Mouse (Mus musculus): ENCODE measurements around the gene Pot1b. TPM values are rescaled to one million over a fixed set of nuclear protein-coding genes. Genes with fewer than 3 reads are reported as not detected.

Pot1b gene
- 4.0 and 4.5 TPM in 2 replicates for polyA plus RNA-seq (2015; fragmentation: Nextera tagmentation; extraction: Ambion mirVana)

GRCm38 (mm10) chr17:55711984-55712811, at the start of gene Pot1b:
TSS of gene Pot1b (minus strand) at chr17:55712628.
- Histone ChIP-seq H3K36me3 (replicated peaks) (peaks cover 11% of the 10 kb centered on the region; the same call in 1 of the 2 replicates), H3K9me3 (replicated peaks) (no peaks in the 10 kb centered on the region), H3K4me1 (replicated peaks) (peaks cover 4% of the 10 kb centered on the region; the same call in 1 of the 2 replicates), H3K27ac (replicated peaks) (peak within 1 kb of the TSS; percentile 88), H3K27me3 (no peaks in the 10 kb centered on the region), H3K4me2 (peak within 1 kb of the TSS; percentile 76), H3K4me3 (replicated peaks) (peak within 1 kb of the TSS; percentile 86), H3K9ac (peak within 1 kb of the TSS; percentile 69)
- under 1% methylated on average over 37 of the region's 37 CpGs for WGBS (ENCODE audit: insufficient replicate concordance)
- peak; percentile 96 for ATAC-seq (ENCODE audit: insufficient read depth)

- Histone ChIP-seq H3K4me2 (no peak overlapping the region), H3K9ac (no peak overlapping the region), H3K36me3 (replicated peaks) (no peaks in the 10 kb centered on the region), H3K27ac (replicated peaks) (no peak overlapping the region), H3K4me1 (replicated peaks) (no peaks in the 10 kb centered on the region), H3K4me3 (replicated peaks) (no peak overlapping the region), H3K9me3 (replicated peaks) (no peaks in the 10 kb centered on the region), H3K27me3 (no peaks in the 10 kb centered on the region)
- ATAC-seq (ENCODE audit: insufficient read depth): no peak
- WGBS (ENCODE audit: insufficient replicate concordance): 26% methylated on average over 2 of the region's 2 CpGs
These were observed 38.7 kb upstream of the Pot1b start for GRCm38 (mm10) chr17:55751170-55751569.

GRCm38 (mm10) chr17:55749786-55750185, 37.4 kb upstream of the Pot1b start, which contains the start of gene Adgre4:
TSS of gene Adgre4 (plus strand) at chr17:55749984.
- H3K4me1 ChIP-seq (replicated peaks): no peaks in the 10 kb centered on the region
- H3K4me3 ChIP-seq (replicated peaks): no peak within 1 kb of the TSS
- H3K4me2 ChIP-seq: no peak within 1 kb of the TSS
- no peak within 1 kb of the TSS for H3K27ac ChIP-seq (replicated peaks)
- H3K9me3 ChIP-seq (replicated peaks): no peaks in the 10 kb centered on the region
- no peak for ATAC-seq (ENCODE audit: insufficient read depth)
- WGBS (ENCODE audit: insufficient replicate concordance): 9% methylated on average over 2 of the region's 2 CpGs
- H3K36me3 ChIP-seq (replicated peaks): no peaks in the 10 kb centered on the region
- no peak within 1 kb of the TSS for H3K9ac ChIP-seq
- no peaks in the 10 kb centered on the region for H3K27me3 ChIP-seq

GRCm38 (mm10) chr17:55736675-55737074, 24.2 kb upstream of the Pot1b start:
- Histone ChIP-seq H3K27ac (replicated peaks) (no peak overlapping the region), H3K9me3 (replicated peaks) (no peaks in the 10 kb centered on the region), H3K4me1 (replicated peaks) (no peaks in the 10 kb centered on the region), H3K36me3 (replicated peaks) (no peaks in the 10 kb centered on the region), H3K9ac (no peak overlapping the region), H3K4me2 (no peak overlapping the region), H3K27me3 (no peaks in the 10 kb centered on the region), H3K4me3 (replicated peaks) (no peak overlapping the region)
- 11% methylated on average over 1 of the region's 1 CpGs for WGBS (ENCODE audit: insufficient replicate concordance)
- ATAC-seq (ENCODE audit: insufficient read depth): no peak

- Histone ChIP-seq H3K36me3 (replicated peaks) (no peaks in the 10 kb centered on the region), H3K27ac (replicated peaks) (no peak overlapping the region), H3K4me1 (replicated peaks) (no peaks in the 10 kb centered on the region), H3K27me3 (no peaks in the 10 kb centered on the region), H3K9ac (no peak overlapping the region), H3K4me2 (no peak overlapping the region), H3K9me3 (replicated peaks) (no peaks in the 10 kb centered on the region), H3K4me3 (replicated peaks) (no peak overlapping the region)
- WGBS (ENCODE audit: insufficient replicate concordance): 25% methylated on average over 2 of the region's 2 CpGs
- no peak for ATAC-seq (ENCODE audit: insufficient read depth)
These were observed 13.8 kb upstream of the Pot1b start for GRCm38 (mm10) chr17:55726193-55726592.

- H3K27me3 ChIP-seq: no peaks in the 10 kb centered on the region
- H3K4me1 ChIP-seq (replicated peaks): no peaks in the 10 kb centered on the region
- H3K27ac ChIP-seq (replicated peaks): no peak overlapping the region
- H3K4me2 ChIP-seq: no peak overlapping the region
- 20% methylated on average over 2 of the region's 2 CpGs for WGBS (ENCODE audit: insufficient replicate concordance)
- no peaks in the 10 kb centered on the region for H3K9me3 ChIP-seq (replicated peaks)
- H3K36me3 ChIP-seq (replicated peaks): no peaks in the 10 kb centered on the region
- ATAC-seq (ENCODE audit: insufficient read depth): no peak
- no peak overlapping the region for H3K4me3 ChIP-seq (replicated peaks)
- H3K9ac ChIP-seq: no peak overlapping the region
These were observed 9.8 kb upstream of the Pot1b start for GRCm38 (mm10) chr17:55722250-55722649.

GRCm38 (mm10) chr17:55721270-55721669, 8.8 kb upstream of the Pot1b start:
- no peaks in the 10 kb centered on the region for H3K36me3 ChIP-seq (replicated peaks)
- no peak for ATAC-seq (ENCODE audit: insufficient read depth)
- no peak overlapping the region for H3K9ac ChIP-seq
- H3K9me3 ChIP-seq (replicated peaks): no peaks in the 10 kb centered on the region
- 30% methylated on average over 1 of the region's 1 CpGs for WGBS (ENCODE audit: insufficient replicate concordance)
- no peak overlapping the region for H3K4me3 ChIP-seq (replicated peaks)
- no peaks in the 10 kb centered on the region for H3K4me1 ChIP-seq (replicated peaks)
- H3K27ac ChIP-seq (replicated peaks): no peak overlapping the region
- H3K27me3 ChIP-seq: no peaks in the 10 kb centered on the region
- H3K4me2 ChIP-seq: no peak overlapping the region

GRCm38 (mm10) chr17:55702865-55703264, 9.6 kb downstream of the Pot1b start:
- H3K4me3 ChIP-seq (replicated peaks): no peak overlapping the region
- peaks cover 14% of the 10 kb centered on the region; the same call in 1 of the 2 replicates for H3K36me3 ChIP-seq (replicated peaks)
- no peaks in the 10 kb centered on the region for H3K27me3 ChIP-seq
- H3K9ac ChIP-seq: no peak overlapping the region
- no peak overlapping the region for H3K27ac ChIP-seq (replicated peaks)
- H3K9me3 ChIP-seq (replicated peaks): no peaks in the 10 kb centered on the region
- H3K4me1 ChIP-seq (replicated peaks): no peaks in the 10 kb centered on the region
- no peak overlapping the region for H3K4me2 ChIP-seq
- ATAC-seq (ENCODE audit: insufficient read depth): no peak
- 77% methylated on average over 5 of the region's 5 CpGs for WGBS (ENCODE audit: insufficient replicate concordance)

- Histone ChIP-seq H3K4me2 (no peak overlapping the region), H3K4me3 (replicated peaks) (no peak overlapping the region), H3K4me1 (replicated peaks) (no peaks in the 10 kb centered on the region), H3K36me3 (replicated peaks) (peaks cover 19% of the 10 kb centered on the region; the same call in 1 of the 2 replicates), H3K9me3 (replicated peaks) (no peaks in the 10 kb centered on the region), H3K27me3 (no peaks in the 10 kb centered on the region), H3K9ac (no peak overlapping the region), H3K27ac (replicated peaks) (no peak overlapping the region)
- no peak for ATAC-seq (ENCODE audit: insufficient read depth)
- 48% methylated on average over 3 of the region's 3 CpGs for WGBS (ENCODE audit: insufficient replicate concordance)
These were observed 10.1 kb downstream of the Pot1b start for GRCm38 (mm10) chr17:55702161-55702820.

- Histone ChIP-seq H3K36me3 (replicated peaks) (peaks cover 22% of the 10 kb centered on the region), H3K9ac (no peak overlapping the region), H3K27me3 (no peaks in the 10 kb centered on the region), H3K4me2 (no peak overlapping the region), H3K27ac (replicated peaks) (no peak overlapping the region), H3K4me1 (replicated peaks) (no peaks in the 10 kb centered on the region), H3K9me3 (replicated peaks) (no peaks in the 10 kb centered on the region), H3K4me3 (replicated peaks) (no peak overlapping the region)
- no peak for ATAC-seq (ENCODE audit: insufficient read depth)
- WGBS (ENCODE audit: insufficient replicate concordance): 62% methylated on average over 2 of the region's 2 CpGs
These were observed 13.0 kb downstream of the Pot1b start for GRCm38 (mm10) chr17:55699388-55699787.

- no peak overlapping the region for H3K4me3 ChIP-seq (replicated peaks)
- peak overlapping the region; percentile 41; the same call in 1 of the 2 replicates for H3K27ac ChIP-seq (replicated peaks)
- WGBS (ENCODE audit: insufficient replicate concordance): 26% methylated on average over 2 of the region's 2 CpGs
- no peaks in the 10 kb centered on the region for H3K9me3 ChIP-seq (replicated peaks)
- no peaks in the 10 kb centered on the region for H3K27me3 ChIP-seq
- H3K9ac ChIP-seq: no peak overlapping the region
- peak; percentile 99 for ATAC-seq (ENCODE audit: insufficient read depth)
- peaks cover 13% of the 10 kb centered on the region; the same call in 1 of the 2 replicates for H3K36me3 ChIP-seq (replicated peaks)
- H3K4me1 ChIP-seq (replicated peaks): peaks cover 9% of the 10 kb centered on the region
- H3K4me2 ChIP-seq: peak overlapping the region; percentile 30; the same call in 1 of the 2 replicates
These were observed 51.3 kb downstream of the Pot1b start for GRCm38 (mm10) chr17:55661099-55661498.

Measured in liver, embryonic 15.5 days (tissue).